Mouse (Mus musculus) lung, adult 10 weeks (tissue): Measurements from ENCODE around the gene Olfr1450. TPM values are rescaled to one million over a fixed set of nuclear protein-coding genes. Genes with fewer than 3 reads are reported as not detected.

Experiments used
- polyA plus RNA-seq: library from polyadenylated mRNA; stranded (reverse); fragments of 350-450 nt; fragmentation: Illumina TruSeq; extraction: RNeasy Lipid Tissue Mini Kit (QIAGEN cat#74804); gene quantifications from one replicate; pipeline ENCODE4 v1.2.3, GENCODE M21; 2014; ENCODE audit warnings: low read depth, low replicate concordance; ENCODE audit not compliant: insufficient read depth

Olfr1450 gene
- not detected for polyA plus RNA-seq

GRCm38 (mm10) chr19:12949958-12950357, at the start of gene Olfr1450:
TSS of gene Olfr1450 (plus strand) at chr19:12950258.

DNA sequence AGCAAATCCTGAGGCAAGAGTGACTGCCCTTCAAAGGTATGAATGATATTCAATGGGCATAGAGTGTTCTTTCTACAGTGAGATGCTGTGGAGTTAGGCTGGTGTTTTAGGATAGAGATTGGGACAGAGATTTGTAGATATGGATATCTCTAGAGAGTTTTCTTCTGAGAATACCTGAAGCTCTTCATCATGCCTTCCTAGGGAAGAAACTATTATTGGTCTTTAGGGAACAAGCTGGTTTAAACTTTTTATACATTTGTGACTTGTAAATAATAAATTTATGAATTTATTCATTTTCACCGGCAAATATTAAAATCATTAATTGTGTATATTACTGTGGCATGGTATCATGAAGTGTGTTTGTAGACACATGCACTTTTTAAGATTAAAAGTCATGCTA, 46.4 kb upstream of the Olfr1450 start, which contains the start of gene Olfr1447:
Gene Olfr1447 (minus strand): TSS at position 101 of the 400 bp plus-strand sequence.

GRCm38 (mm10) chr19:12924319-12924718, 25.7 kb upstream of the Olfr1450 start, which contains the start of gene Olfr1448:
TSS of gene Olfr1448 (minus strand) at chr19:12924419.

GRCm38 (mm10) chr19:12930540-12930939, 19.5 kb upstream of the Olfr1450 start, which contains the start of gene Olfr1449:
TSS of gene Olfr1449 (plus strand) at chr19:12930840.

DNA sequence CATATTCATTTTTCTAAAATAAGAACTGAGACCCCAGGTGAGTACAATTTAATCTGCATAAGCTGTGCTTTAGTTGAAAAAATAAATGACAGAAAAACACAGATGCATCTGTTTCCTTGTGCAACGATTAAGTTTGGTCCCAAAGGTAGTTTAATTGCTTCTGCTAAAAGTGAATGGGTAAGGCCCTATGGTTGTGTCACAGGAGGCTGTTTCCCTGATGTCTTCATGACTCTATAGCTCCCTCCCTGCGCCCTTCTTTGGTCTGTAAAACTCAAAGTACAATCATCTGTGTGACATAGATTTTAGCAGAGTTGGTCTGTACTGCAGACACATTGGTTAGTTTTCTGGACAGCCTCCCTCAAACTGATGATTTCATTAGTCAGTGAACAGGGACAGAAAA, 44.7 kb downstream of the Olfr1450 start, which contains the start of gene Olfr1451:
Gene Olfr1451 (plus strand): TSS at position 301 of the 400 bp plus-strand sequence.

Other genes starting within 250 kb of the Olfr1450 start
- gene Cntf, start 184.6 kb upstream of the Olfr1450 start, polyA plus RNA-seq, result 1.2 TPM
- gene Zfp91, start 154.1 kb upstream of the Olfr1450 start, polyA plus RNA-seq, result 25.7 TPM
- gene Lpxn, start 154.1 kb upstream of the Olfr1450 start, polyA plus RNA-seq, result 7.3 TPM
- gene Gm5244, start 103.6 kb upstream of the Olfr1450 start, polyA plus RNA-seq, result not detected
- not detected for gene Olfr1444, start 93.0 kb upstream of the Olfr1450 start, polyA plus RNA-seq
- not detected for gene Olfr1445, start 66.4 kb upstream of the Olfr1450 start, polyA plus RNA-seq
- gene Olfr1446, start 56.7 kb upstream of the Olfr1450 start, polyA plus RNA-seq, result not detected
- not detected for gene Olfr1447, start 46.5 kb upstream of the Olfr1450 start, polyA plus RNA-seq
- not detected for gene Olfr1448, start 25.8 kb upstream of the Olfr1450 start, polyA plus RNA-seq
- not detected for gene Olfr1449, start 19.4 kb upstream of the Olfr1450 start, polyA plus RNA-seq
- not detected for gene Olfr1451, start 44.8 kb downstream of the Olfr1450 start, polyA plus RNA-seq
- not detected for gene Olfr1453, start 78.1 kb downstream of the Olfr1450 start, polyA plus RNA-seq
- gene Olfr1454, start 110.4 kb downstream of the Olfr1450 start, polyA plus RNA-seq, result not detected
- gene Olfr1457, start 147.6 kb downstream of the Olfr1450 start, polyA plus RNA-seq, result not detected
- gene Olfr1458, start 156.5 kb downstream of the Olfr1450 start, polyA plus RNA-seq, result not detected
- gene Olfr1459, start 199.3 kb downstream of the Olfr1450 start, polyA plus RNA-seq, result not detected
- not detected for gene Olfr1461, start 212.7 kb downstream of the Olfr1450 start, polyA plus RNA-seq
- gene Olfr1462, start 235.5 kb downstream of the Olfr1450 start, polyA plus RNA-seq, result not detected